Mouse (Mus musculus) E14TG2a.4 (cell line): ENCODE data around the gene Gm20388.

Source experiments
- CTCF ChIP-seq: conservative IDR thresholded peaks from 2 replicates; pipeline ENCODE4 v1.5.1; 2014; ENCODE audit warnings: low read length
- NANOG ChIP-seq: IDR thresholded peaks from 2 replicates; pipeline ENCODE4 v1.6.1; 2014; ENCODE audit warnings: borderline replicate concordance, low read length, mixed read lengths

GRCm38 (mm10) chr8:123341040-123342015, 3430.7 kb downstream of the Gm20388 start:
- TF ChIP-seq CTCF (no peak), NANOG (no peak)
